Mouse (Mus musculus): ENCODE results near the gene Nsmf.

Nsmf gene

GRCm38 (mm10) chr2:25087842-25088241, 33.7 kb downstream of the Nsmf start:
- DNase-seq = no peak

- no peak for DNase-seq
Measured at GRCm38 (mm10) chr2:25088636-25089035, 34.5 kb downstream of the Nsmf start.

GRCm38 (mm10) chr2:25094785-25095108, 40.6 kb downstream of the Nsmf start:
- no peak for DNase-seq

GRCm38 (mm10) chr2:25095109-25095850, 41.1 kb downstream of the Nsmf start, which contains the start of gene Noxa1:
Gene Noxa1, minus strand, starts transcription at chr2:25095149.
- no peak for DNase-seq

- no peak for DNase-seq
Measured at GRCm38 (mm10) chr2:25098005-25098615, 44.0 kb downstream of the Nsmf start.

- peak; percentile 32 for DNase-seq
Measured at GRCm38 (mm10) chr2:25098956-25099355, 44.8 kb downstream of the Nsmf start.

GRCm38 (mm10) chr2:25099703-25100102, 45.5 kb downstream of the Nsmf start:
- DNase-seq = no peak

GRCm38 (mm10) chr2:25104122-25104521, 50.0 kb downstream of the Nsmf start:
- DNase-seq = no peak

- DNase-seq = no peak
Measured at GRCm38 (mm10) chr2:25106045-25106444, 51.9 kb downstream of the Nsmf start.

- no peak for DNase-seq
Measured at GRCm38 (mm10) chr2:25109487-25109886, 55.3 kb downstream of the Nsmf start.

GRCm38 (mm10) chr2:25110505-25111183, 56.5 kb downstream of the Nsmf start:
- no peak for DNase-seq

- DNase-seq = no peak
Measured at GRCm38 (mm10) chr2:25111184-25111791, 57.1 kb downstream of the Nsmf start.

All from right cerebral cortex, postnatal 4 days (tissue).